12 mouse cellular contexts compared by ENCODE assay signal in genomic region chr5:22770726-22771125, GRCm38 (mm10).
DNase-seq lines count a peak whose midpoint lies in the region.
"Had no signal": no experiment of that assay in that cellular context is flagged by ENCODE, and none has a peak within 500 bp of the region (broad histone marks: within the 10 kb centered on the region; RNA-seq: fewer than 3 reads in every experiment).

No protein-coding gene starts in this region.

- DNase-seq in cerebellum, postnatal 10 days: peak; percentile 20 to 57
- DNase-seq in cerebellum, adult 8-10 months: no peak
- DNase-seq in heart, adult 11 months: peak; percentile 15
- DNase-seq in heart, adult 9 months (ENCODE audit: low spot score in 2 of 2): no peak
- peak; percentile 2 for DNase-seq in fibroblast of lung, adult 2 months (ENCODE audit: low read depth)
- DNase-seq: adrenal gland, adult 8-10 months; adrenal gland, postnatal 14 days; adrenal gland, postnatal 36 days; B cell, adult 2 months; cerebellum, adult 11-12 months; cerebellum, adult 2 months; cerebellum, adult 9-11 months had no signal

Comparison
In these comparisons a context has a peak if more than half of its experiments do, and no peak if none do; other contexts are left out.
1. DNase-seq: peak in cerebellum, postnatal 10 days (2 of 2), heart, adult 11 months (single experiment) and fibroblast of lung, adult 2 months (single experiment); none in cerebellum, adult 8-10 months (single experiment) and heart, adult 9 months (0 of 2).